Mouse (Mus musculus) midbrain, embryonic 10.5 days (tissue): ENCODE results near the gene Cpt1b. TPM values are rescaled to one million over a fixed set of nuclear protein-coding genes. Genes with fewer than 3 reads are reported as not detected.

Experiments used
- DNase-seq: peaks from one replicate; pipeline ENCODE4 v3.0.0-alpha.2; 2017; ENCODE audit warnings: low spot score
- H3K27ac ChIP-seq: fragments of 300-500 bp; sonication (generic); replicated peaks from 2 replicates; pipeline ENCODE4 v1.5.1; 2016; ENCODE audit warnings: mild to moderate bottlenecking
- H3K27me3 ChIP-seq: fragments of 300-500 bp; sonication (generic); 2 replicates; pipeline ENCODE4 v1.6.1; 2016; ENCODE audit warnings: low read depth, mild to moderate bottlenecking; ENCODE audit not compliant: poor library complexity, severe bottlenecking
- H3K36me3 ChIP-seq: fragments of 300-500 bp; sonication (generic); 2 replicates; pipeline ENCODE4 v1.6.1; 2016; ENCODE audit warnings: mild to moderate bottlenecking, moderate library complexity
- H3K4me1 ChIP-seq: fragments of 300-500 bp; sonication (generic); 2 replicates; pipeline ENCODE4 v1.6.1; 2016
- H3K4me3 ChIP-seq: fragments of 300-500 bp; sonication (generic); 2 replicates; pipeline ENCODE4 v1.5.1; 2016; ENCODE audit warnings: mild to moderate bottlenecking, moderate library complexity
- H3K9me3 ChIP-seq: fragments of 300-500 bp; sonication (generic); replicated peaks from 2 replicates; pipeline ENCODE4 v1.6.1; 2016; ENCODE audit warnings: mild to moderate bottlenecking
- WGBS: fragments of 180-500 bp; shearing (Covaris S2); methylation state at CpG from one replicate; pipeline ENCODE4 v1.1.7; 2016; 5-methylcytosine and 5-hydroxymethylcytosine counted together
- polyA plus RNA-seq: library from polyadenylated mRNA; unstranded; fragments of >200 nt; fragmentation: Nextera tagmentation; extraction: Ambion mirVana; gene quantifications from 2 replicates; pipeline ENCODE4 v1.2.1, GENCODE M21; 2016

Gene Cpt1b
- polyA plus RNA-seq, 1 experiment from 2014 or later = 0.83 TPM

DNA sequence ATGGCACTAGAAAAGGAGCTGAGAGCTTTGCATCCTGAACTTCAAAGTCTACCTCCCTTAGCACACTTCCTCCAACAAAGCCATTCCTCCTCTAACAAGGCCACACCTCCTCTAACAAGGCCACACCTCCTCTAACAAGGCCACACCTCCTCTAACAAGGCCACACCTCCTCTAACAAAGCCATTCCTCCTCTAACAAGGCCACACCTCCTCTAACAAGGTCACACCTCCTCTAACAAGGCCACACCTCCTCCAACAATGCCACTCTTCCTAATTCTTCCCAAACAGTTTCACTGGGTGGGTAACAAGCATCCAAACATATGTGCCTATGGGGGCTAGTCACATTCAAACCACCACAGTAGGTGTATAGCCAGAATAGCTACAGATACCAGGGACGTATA lies 23.2 kb downstream of the Cpt1b start:
- no peak for DNase-seq
- 77% methylated on average over 1 of the region's 1 CpGs for whole genome bisulfite sequencing
- no peak overlapping the region for H3K4me3 ChIP-seq

DNA sequence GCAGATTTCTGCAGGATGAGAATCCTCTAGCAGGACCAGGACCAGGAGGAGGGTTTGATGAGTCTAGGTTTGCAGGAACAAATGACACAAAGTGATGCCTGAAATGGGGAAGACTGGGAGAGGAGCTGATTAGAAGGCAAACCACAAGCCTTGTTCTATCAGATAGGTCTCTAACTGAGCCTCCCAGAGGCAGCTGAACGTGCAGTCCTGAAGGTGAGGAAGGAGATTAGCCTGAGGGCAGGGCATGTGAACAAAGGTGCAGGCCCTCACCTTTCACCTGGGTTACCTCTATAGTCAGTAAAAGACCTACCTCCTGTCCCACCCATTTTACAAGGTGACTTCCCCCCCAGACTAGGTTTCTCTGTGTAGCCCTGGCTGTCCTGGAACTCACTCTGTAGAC lies 25.9 kb downstream of the Cpt1b start:
- Histone ChIP-seq H3K27ac (no peak overlapping the region), H3K27me3 (no peaks in the 10 kb centered on the region), H3K36me3 (no peaks in the 10 kb centered on the region), H3K4me1 (no peaks in the 10 kb centered on the region), H3K4me3 (no peak overlapping the region), H3K9me3 (no peaks in the 10 kb centered on the region)
- DNase-seq = no peak
- WGBS = 60% methylated on average over 1 of the region's 1 CpGs

More for the DNA sequence above, 23.2 kb downstream of the Cpt1b start:
- no peak overlapping the region for H3K27ac ChIP-seq
- H3K36me3 ChIP-seq = no peaks in the 10 kb centered on the region
- H3K27me3 ChIP-seq = no peaks in the 10 kb centered on the region
- H3K9me3 ChIP-seq = 0 out of 2 replicates have a peak, but pooled peaks cover 5% of the 10 kb centered on the region
- no peaks in the 10 kb centered on the region for H3K4me1 ChIP-seq

DNA sequence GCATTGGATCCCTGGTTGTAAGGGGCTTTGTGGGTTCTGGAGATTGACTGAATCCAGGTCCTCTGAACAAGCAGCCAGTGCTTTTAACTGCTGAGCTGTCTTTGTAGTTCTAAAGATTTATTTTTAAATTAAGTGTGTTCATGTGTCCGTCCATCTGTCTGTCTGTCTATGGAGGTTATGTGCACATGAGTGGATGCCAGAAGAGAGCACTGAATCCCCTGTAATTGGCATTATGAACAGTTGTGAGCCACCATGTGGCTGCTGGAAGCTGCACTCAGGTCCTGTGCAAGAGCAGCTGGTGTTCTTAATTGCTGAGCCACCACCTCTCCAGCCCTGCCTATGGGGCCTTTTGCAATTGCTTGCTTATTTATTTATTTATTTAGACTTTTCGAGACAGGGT lies 27.5 kb downstream of the Cpt1b start:
- WGBS = 79% methylated on average over 2 of the region's 2 CpGs
- no peak for DNase-seq
- no peaks in the 10 kb centered on the region for H3K27me3 ChIP-seq
- H3K27ac ChIP-seq = no peak overlapping the region
- H3K36me3 ChIP-seq = no peaks in the 10 kb centered on the region
- H3K4me3 ChIP-seq = no peak overlapping the region
- H3K4me1 ChIP-seq = 0 out of 2 replicates have a peak, but pooled peaks cover 3% of the 10 kb centered on the region
- H3K9me3 ChIP-seq = no peaks in the 10 kb centered on the region

GRCm38 (mm10) chr15:89396883-89397282 lies 28.8 kb downstream of the Cpt1b start:
- no peak overlapping the region for H3K4me3 ChIP-seq
- WGBS = 88% methylated on average over 4 of the region's 4 CpGs
- no peaks in the 10 kb centered on the region for H3K27me3 ChIP-seq
- 0 out of 2 replicates have a peak, but pooled peaks cover 3% of the 10 kb centered on the region for H3K4me1 ChIP-seq
- no peak overlapping the region for H3K27ac ChIP-seq
- H3K9me3 ChIP-seq = no peaks in the 10 kb centered on the region
- H3K36me3 ChIP-seq = no peaks in the 10 kb centered on the region
- DNase-seq = no peak

DNA sequence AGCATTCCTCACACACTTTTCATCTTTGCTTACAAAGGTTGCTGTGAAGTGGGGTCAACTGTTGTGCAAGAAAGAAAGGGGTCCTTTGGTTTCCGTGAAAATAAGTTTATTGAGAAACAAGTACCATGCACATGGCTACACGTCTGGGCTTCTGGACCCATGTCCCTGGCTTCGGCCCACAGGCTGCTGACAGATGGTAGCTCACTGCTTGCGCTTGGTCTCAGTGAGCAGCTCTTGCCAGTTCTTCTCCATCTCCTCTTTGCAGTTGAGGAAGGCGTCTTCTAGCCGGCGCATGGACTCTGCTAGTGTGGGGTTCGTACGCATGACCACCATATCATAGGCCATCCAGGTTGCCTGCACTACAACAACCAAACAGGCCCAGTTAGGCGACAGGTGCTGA lies 35.6 kb downstream of the Cpt1b start:
- Histone ChIP-seq H3K4me1 (0 out of 2 replicates have a peak, but pooled peaks cover 3% of the 10 kb centered on the region), H3K27me3 (peaks cover 17% of the 10 kb centered on the region; the same call in 1 of the 2 replicates), H3K36me3 (no peaks in the 10 kb centered on the region), H3K27ac (no peak overlapping the region), H3K9me3 (no peaks in the 10 kb centered on the region), H3K4me3 (no peak overlapping the region)
- DNase-seq = no peak
- WGBS = 91% methylated on average over 10 of the region's 10 CpGs

GRCm38 (mm10) chr15:89387127-89387526 lies 38.5 kb downstream of the Cpt1b start:
- Histone ChIP-seq H3K36me3 (no peaks in the 10 kb centered on the region), H3K4me3 (no peak overlapping the region), H3K4me1 (no peaks in the 10 kb centered on the region), H3K27me3 (peaks cover 21% of the 10 kb centered on the region; the same call in 1 of the 2 replicates), H3K9me3 (no peaks in the 10 kb centered on the region), H3K27ac (no peak overlapping the region)
- 49% methylated on average over 12 of the region's 12 CpGs for WGBS
- DNase-seq = no peak

GRCm38 (mm10) chr15:89384617-89385016 lies 41.0 kb downstream of the Cpt1b start, which contains the start of gene Klhdc7b:
Gene Klhdc7b, plus strand, starts transcription at chr15:89384917.
- no peak within 1 kb of the TSS for H3K27ac ChIP-seq
- H3K4me3 ChIP-seq = no peak within 1 kb of the TSS
- no peaks in the 10 kb centered on the region for H3K36me3 ChIP-seq
- WGBS = 86% methylated on average over 7 of the region's 7 CpGs
- H3K27me3 ChIP-seq = peaks cover 47% of the 10 kb centered on the region
- H3K4me1 ChIP-seq = peaks cover under 1% of the 10 kb centered on the region
- no peaks in the 10 kb centered on the region for H3K9me3 ChIP-seq
- no peak for DNase-seq

GRCm38 (mm10) chr15:89379429-89379828 lies 46.2 kb downstream of the Cpt1b start:
- no peaks in the 10 kb centered on the region for H3K9me3 ChIP-seq
- no peaks in the 10 kb centered on the region for H3K36me3 ChIP-seq
- no peak for DNase-seq
- peak overlapping the region; percentile 56 for H3K4me3 ChIP-seq
- H3K27me3 ChIP-seq = peaks cover 79% of the 10 kb centered on the region
- H3K4me1 ChIP-seq = peaks cover 30% of the 10 kb centered on the region
- WGBS = 17% methylated on average over 10 of the region's 10 CpGs
- peak overlapping the region; percentile 10; the same call in 1 of the 2 replicates for H3K27ac ChIP-seq

GRCm38 (mm10) chr15:89378831-89379401 lies 46.7 kb downstream of the Cpt1b start, which contains the start of gene Odf3b:
Gene Odf3b, minus strand, starts transcription at chr15:89379282.
- peaks cover 35% of the 10 kb centered on the region for H3K4me1 ChIP-seq
- H3K27ac ChIP-seq = peak within 1 kb of the TSS; percentile 10
- peaks cover 79% of the 10 kb centered on the region for H3K27me3 ChIP-seq
- H3K36me3 ChIP-seq = no peaks in the 10 kb centered on the region
- H3K9me3 ChIP-seq = no peaks in the 10 kb centered on the region
- peak within 1 kb of the TSS; percentile 56 for H3K4me3 ChIP-seq
- WGBS = under 1% methylated on average over 33 of the region's 33 CpGs
- DNase-seq = peak; percentile 58

GRCm38 (mm10) chr15:89377938-89378828 lies 47.5 kb downstream of the Cpt1b start:
- peak overlapping the region; percentile 10; the same call in 1 of the 2 replicates for H3K27ac ChIP-seq
- peaks cover 42% of the 10 kb centered on the region for H3K4me1 ChIP-seq
- no peaks in the 10 kb centered on the region for H3K36me3 ChIP-seq
- no peaks in the 10 kb centered on the region for H3K9me3 ChIP-seq
- DNase-seq = no peak
- H3K27me3 ChIP-seq = peaks cover 76% of the 10 kb centered on the region
- WGBS = 9% methylated on average over 46 of the region's 46 CpGs
- peak overlapping the region; percentile 56 for H3K4me3 ChIP-seq

DNA sequence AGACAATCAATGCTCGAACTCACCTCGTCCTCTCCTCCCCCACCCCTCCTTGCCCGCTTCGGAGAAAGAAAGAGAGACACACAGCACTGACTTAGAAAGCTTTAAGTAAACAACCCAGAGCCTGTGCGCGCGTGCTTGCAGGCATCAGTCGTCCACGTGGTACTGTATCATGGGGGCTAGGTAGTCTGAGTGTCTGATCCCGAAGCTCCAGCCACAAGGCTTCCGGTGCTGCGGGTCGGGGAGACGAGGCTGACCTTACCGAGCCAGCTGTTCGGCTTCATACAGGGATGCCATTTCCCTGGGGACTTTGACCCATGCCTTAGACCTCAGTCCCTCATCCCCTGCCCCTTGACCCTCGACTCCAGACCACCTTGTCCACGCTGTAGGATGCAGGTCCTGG lies 48.3 kb downstream of the Cpt1b start:
- H3K27ac ChIP-seq = no peak overlapping the region
- peaks cover 6% of the 10 kb centered on the region for H3K36me3 ChIP-seq
- WGBS = 4% methylated on average over 18 of the region's 18 CpGs
- no peaks in the 10 kb centered on the region for H3K9me3 ChIP-seq
- H3K27me3 ChIP-seq = peaks cover 76% of the 10 kb centered on the region
- H3K4me1 ChIP-seq = peaks cover 50% of the 10 kb centered on the region
- peak overlapping the region; percentile 24 for H3K4me3 ChIP-seq
- no peak for DNase-seq

- Histone ChIP-seq H3K4me3 (peak within 1 kb of the TSS; percentile 24), H3K4me1 (peaks cover 52% of the 10 kb centered on the region), H3K27ac (no peak within 1 kb of the TSS), H3K27me3 (peaks cover 73% of the 10 kb centered on the region), H3K36me3 (peaks cover 11% of the 10 kb centered on the region), H3K9me3 (no peaks in the 10 kb centered on the region)
- no peak for DNase-seq
- 24% methylated on average over 16 of the region's 16 CpGs for WGBS
These were observed 48.7 kb downstream of the Cpt1b start, which contains the start of gene Tymp for GRCm38 (mm10) chr15:89376957-89377356. Gene Tymp, minus strand, starts transcription at chr15:89377039.

DNA sequence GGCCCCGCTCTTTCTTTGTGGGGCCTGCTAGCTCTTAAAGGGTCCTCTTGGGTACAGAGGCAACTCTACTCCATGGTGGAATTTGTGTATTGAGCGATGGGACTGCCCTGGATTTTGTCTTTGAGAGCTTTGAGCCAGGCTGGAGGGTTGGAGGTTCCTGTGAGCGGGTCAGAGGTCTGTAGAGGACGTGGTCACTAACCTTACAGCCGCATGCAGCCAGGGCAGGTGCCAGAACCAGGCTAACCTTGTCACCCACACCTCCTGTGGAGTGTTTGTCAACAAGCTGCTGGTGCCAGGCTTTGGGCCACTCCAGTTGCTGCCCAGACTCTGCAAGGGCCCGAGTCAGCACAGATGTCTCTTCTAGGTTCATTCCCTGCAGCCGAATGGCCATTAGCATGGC lies 49.6 kb downstream of the Cpt1b start:
- WGBS = 88% methylated on average over 7 of the region's 7 CpGs
- Histone ChIP-seq H3K9me3 (no peaks in the 10 kb centered on the region), H3K4me1 (peaks cover 52% of the 10 kb centered on the region), H3K4me3 (no peak overlapping the region), H3K36me3 (peaks cover 20% of the 10 kb centered on the region), H3K27me3 (peaks cover 64% of the 10 kb centered on the region), H3K27ac (no peak overlapping the region)
- DNase-seq = no peak
